Mouse (Mus musculus): ENCODE measurements at regions not wholly inside any gene's neighbourhood (a gene's known extent, or its start where the extent isn't known, plus 50 kb on each side); places are given as distances from the start of the nearest gene placed in this dataset.

DNA sequence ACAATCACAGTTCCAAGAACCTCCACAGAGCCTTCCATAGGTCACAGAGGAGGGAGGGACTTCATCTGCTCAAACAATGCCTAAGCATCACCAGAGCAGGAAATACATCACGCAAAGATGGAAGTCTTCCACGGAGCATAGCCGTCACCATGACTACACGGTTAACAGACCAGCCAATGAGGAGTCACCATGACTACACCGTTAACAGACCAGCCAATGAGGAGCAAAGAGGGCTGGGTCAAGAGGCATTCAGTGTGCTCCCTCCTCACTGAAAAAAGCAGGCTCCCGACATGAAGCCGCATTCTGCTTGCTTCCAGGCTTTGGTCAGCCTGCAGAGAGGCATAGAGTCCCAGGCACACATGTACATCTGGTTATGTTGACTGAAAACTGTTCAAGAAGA lies 128.5 kb downstream of the Mis18a start:
- Histone ChIP-seq H3K9ac (no peak overlapping the region), H3K27ac (no peak overlapping the region), H3K9me3 (peaks cover 3% of the 10 kb centered on the region; the same call in 1 of the 2 replicates), H3K4me3 (no peak overlapping the region), H3K27me3 (replicated peaks) (no peaks in the 10 kb centered on the region), H3K4me1 (no peaks in the 10 kb centered on the region), H3K36me3 (replicated peaks) (no peaks in the 10 kb centered on the region), H3K4me2 (no peak overlapping the region)
- no peak for ATAC-seq (replicated peaks)
- 79% methylated on average over 7 of the region's 7 CpGs for WGBS

DNA sequence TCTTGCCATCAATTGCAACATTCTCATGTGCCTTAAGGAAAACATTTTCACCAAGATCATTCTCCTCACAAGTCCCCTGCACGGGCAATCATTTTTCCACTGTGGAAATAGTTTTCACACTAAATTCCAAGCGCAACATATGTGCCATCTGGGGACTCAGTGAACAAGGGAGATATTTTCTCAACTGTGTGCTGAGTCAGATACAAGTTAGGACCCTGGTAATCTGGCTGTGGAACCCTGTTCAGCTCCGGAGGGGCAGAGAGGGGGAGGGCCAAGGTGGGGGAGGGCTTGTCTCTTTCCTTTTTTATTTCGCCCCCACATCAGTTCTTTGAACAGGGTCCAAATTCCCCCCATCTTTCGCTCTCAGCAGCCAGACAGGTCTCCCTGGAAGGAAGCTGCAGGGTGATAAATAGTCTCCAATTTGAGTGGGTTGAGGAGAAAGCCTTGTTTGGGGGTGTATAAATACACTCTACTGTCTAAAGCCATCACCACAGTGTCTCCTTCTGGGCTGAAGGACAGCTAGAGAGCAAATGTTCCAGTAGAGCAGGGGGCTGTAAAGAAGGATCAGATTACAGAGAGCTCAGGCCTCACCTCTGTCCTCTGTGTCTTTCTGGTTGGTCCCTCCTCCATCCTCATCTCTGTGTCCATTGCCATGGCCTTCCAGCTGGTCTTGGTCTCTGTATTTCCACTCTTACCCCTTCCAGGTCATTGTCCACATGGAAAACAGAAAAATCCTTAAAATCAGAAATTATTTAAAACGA lies 134.3 kb downstream of the Mis18a start:
- Histone ChIP-seq H3K4me1 (no peaks in the 10 kb centered on the region), H3K27me3 (replicated peaks) (no peaks in the 10 kb centered on the region), H3K4me3 (no peak overlapping the region), H3K9me3 (0 out of 2 replicates have a peak, but pooled peaks cover 3% of the 10 kb centered on the region), H3K27ac (no peak overlapping the region), H3K9ac (no peak overlapping the region), H3K36me3 (replicated peaks) (no peaks in the 10 kb centered on the region), H3K4me2 (no peak overlapping the region)
- WGBS: 89% methylated on average over 6 of the region's 6 CpGs
- ATAC-seq (replicated peaks): no peak

GRCm38 (mm10) chr16:90585171-90585570 lies 142.0 kb downstream of the Mis18a start:
- no peak for ATAC-seq (replicated peaks)
- Histone ChIP-seq H3K4me3 (no peak overlapping the region), H3K4me1 (no peaks in the 10 kb centered on the region), H3K27ac (no peak overlapping the region), H3K9me3 (0 out of 2 replicates have a peak, but pooled peaks cover 3% of the 10 kb centered on the region), H3K36me3 (replicated peaks) (no peaks in the 10 kb centered on the region; the same call in 1 of the 2 replicates), H3K4me2 (no peak overlapping the region), H3K27me3 (replicated peaks) (no peaks in the 10 kb centered on the region), H3K9ac (no peak overlapping the region)
- WGBS: 84% methylated on average over 7 of the region's 7 CpGs

DNA sequence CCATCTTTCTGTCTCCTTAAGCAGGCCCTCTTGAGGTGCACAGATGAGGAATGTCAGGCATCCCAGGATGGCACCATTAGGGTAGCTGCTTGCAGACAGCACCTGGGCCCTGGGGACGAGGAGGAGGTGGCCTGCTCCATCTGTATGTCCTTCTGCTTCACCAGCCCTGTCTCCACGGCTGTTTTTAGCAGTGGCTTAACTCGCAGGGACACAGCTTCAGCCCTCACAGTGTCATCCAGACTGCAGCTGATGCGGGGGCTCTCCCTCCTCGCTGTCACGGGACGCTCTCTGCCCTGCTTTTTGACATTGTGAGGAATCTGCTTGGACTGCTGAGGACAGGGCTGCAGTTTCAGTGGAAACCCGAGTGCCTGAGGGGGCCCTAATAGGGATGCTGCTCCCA lies 146.8 kb downstream of the Mis18a start:
- H3K4me2 ChIP-seq: no peak overlapping the region
- WGBS: 71% methylated on average over 8 of the region's 8 CpGs
- no peak overlapping the region for H3K27ac ChIP-seq
- no peak overlapping the region for H3K4me3 ChIP-seq
- H3K27me3 ChIP-seq (replicated peaks): no peaks in the 10 kb centered on the region
- no peak for ATAC-seq (replicated peaks)
- no peaks in the 10 kb centered on the region for H3K9me3 ChIP-seq
- no peaks in the 10 kb centered on the region for H3K4me1 ChIP-seq
- H3K9ac ChIP-seq: no peak overlapping the region
- H3K36me3 ChIP-seq (replicated peaks): no peaks in the 10 kb centered on the region

- Histone ChIP-seq H3K4me2 (no peak overlapping the region), H3K27me3 (replicated peaks) (no peaks in the 10 kb centered on the region), H3K4me3 (no peak overlapping the region), H3K27ac (no peak overlapping the region), H3K9me3 (no peaks in the 10 kb centered on the region), H3K9ac (no peak overlapping the region), H3K36me3 (replicated peaks) (no peaks in the 10 kb centered on the region), H3K4me1 (no peaks in the 10 kb centered on the region)
- no peak for ATAC-seq (replicated peaks)
Measured at GRCm38 (mm10) chr16:90571107-90571506, 156.1 kb downstream of the Mis18a start.

DNA sequence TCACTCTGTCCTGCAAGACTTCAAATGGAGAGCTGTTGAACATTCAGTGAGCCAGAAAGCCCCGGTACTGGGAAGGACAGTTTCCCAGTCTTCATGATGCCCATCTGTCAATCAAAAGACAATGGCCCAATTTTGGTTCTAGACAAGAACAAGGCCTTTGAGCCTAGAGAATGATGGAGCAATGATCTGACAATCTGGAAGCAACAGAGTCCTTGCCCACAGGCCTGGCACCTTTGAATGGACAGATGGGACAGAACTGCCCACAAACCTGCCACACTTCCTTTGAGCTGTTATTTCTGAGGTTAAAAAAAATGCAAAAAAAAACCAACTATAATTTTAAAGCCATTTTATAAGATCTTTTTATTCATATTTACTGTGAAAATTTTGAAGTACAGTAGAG lies 157.4 kb downstream of the Mis18a start:
- ATAC-seq (replicated peaks): no peak
- H3K4me2 ChIP-seq: no peak overlapping the region
- H3K36me3 ChIP-seq (replicated peaks): no peaks in the 10 kb centered on the region
- no peaks in the 10 kb centered on the region for H3K27me3 ChIP-seq (replicated peaks)
- 83% methylated on average over 1 of the region's 1 CpGs for WGBS
- H3K9ac ChIP-seq: no peak overlapping the region
- H3K4me3 ChIP-seq: no peak overlapping the region
- no peak overlapping the region for H3K27ac ChIP-seq
- no peaks in the 10 kb centered on the region for H3K9me3 ChIP-seq
- no peaks in the 10 kb centered on the region for H3K4me1 ChIP-seq

GRCm38 (mm10) chr16:90565182-90565581 lies 162.0 kb downstream of the Mis18a start:
- 70% methylated on average over 2 of the region's 2 CpGs for WGBS
- no peak overlapping the region for H3K9ac ChIP-seq
- H3K36me3 ChIP-seq (replicated peaks): no peaks in the 10 kb centered on the region
- no peak overlapping the region for H3K4me3 ChIP-seq
- H3K4me2 ChIP-seq: no peak overlapping the region
- ATAC-seq (replicated peaks): no peak
- no peaks in the 10 kb centered on the region for H3K27me3 ChIP-seq (replicated peaks)
- no peak overlapping the region for H3K27ac ChIP-seq
- no peaks in the 10 kb centered on the region for H3K4me1 ChIP-seq
- no peaks in the 10 kb centered on the region for H3K9me3 ChIP-seq

GRCm38 (mm10) chr16:90553120-90553519 lies 167.3 kb downstream of the Hunk start:
- no peak for ATAC-seq (replicated peaks)
- Histone ChIP-seq H3K36me3 (replicated peaks) (no peaks in the 10 kb centered on the region), H3K4me1 (no peaks in the 10 kb centered on the region), H3K9me3 (no peaks in the 10 kb centered on the region), H3K9ac (no peak overlapping the region), H3K4me3 (no peak overlapping the region), H3K27me3 (replicated peaks) (no peaks in the 10 kb centered on the region), H3K27ac (no peak overlapping the region), H3K4me2 (no peak overlapping the region)
- WGBS: 84% methylated on average over 7 of the region's 7 CpGs

- Histone ChIP-seq H3K27ac (no peak overlapping the region), H3K36me3 (replicated peaks) (no peaks in the 10 kb centered on the region), H3K4me2 (no peak overlapping the region), H3K4me1 (no peaks in the 10 kb centered on the region), H3K27me3 (replicated peaks) (no peaks in the 10 kb centered on the region), H3K4me3 (no peak overlapping the region), H3K9me3 (no peaks in the 10 kb centered on the region), H3K9ac (no peak overlapping the region)
- no peak for ATAC-seq (replicated peaks)
- 82% methylated on average over 3 of the region's 3 CpGs for WGBS
Measured at GRCm38 (mm10) chr16:90551041-90551440, 165.2 kb downstream of the Hunk start.

DNA sequence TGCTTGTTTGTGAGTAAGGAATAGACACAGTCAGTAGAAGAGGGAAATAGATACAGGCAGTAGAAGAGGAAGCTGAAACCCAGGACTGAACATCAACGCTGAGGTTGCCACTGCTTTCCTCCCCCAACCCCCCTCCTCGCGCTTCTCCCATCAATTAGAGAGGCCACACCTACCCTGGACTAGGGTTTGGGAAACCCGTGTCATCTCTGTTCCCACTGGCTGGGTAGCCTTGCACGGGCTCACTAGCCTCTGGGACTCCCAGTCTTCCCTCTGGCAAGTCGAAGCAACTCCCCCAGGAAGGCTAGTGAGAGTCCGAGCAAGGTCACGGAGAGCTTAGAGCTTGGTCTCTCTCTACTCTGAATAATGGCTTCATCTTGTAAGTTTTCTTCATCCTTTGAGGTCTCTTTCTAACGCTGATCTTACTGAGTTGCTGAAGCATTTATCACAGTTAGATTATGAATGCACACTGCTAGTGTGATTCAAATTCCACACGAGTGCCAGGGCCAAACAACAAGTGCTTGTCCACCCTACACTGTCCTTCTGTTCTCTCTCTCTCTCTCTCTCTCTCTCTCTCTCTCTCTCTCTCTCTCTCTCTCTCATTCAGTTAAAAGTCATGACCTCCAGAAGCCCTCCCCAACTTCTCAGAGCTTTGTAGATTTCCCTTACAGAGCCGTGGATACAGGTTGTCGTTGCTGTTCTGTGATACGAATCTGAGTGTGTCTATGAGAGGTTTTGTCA lies 164.4 kb downstream of the Hunk start:
- H3K27ac ChIP-seq: no peak overlapping the region
- no peak overlapping the region for H3K4me3 ChIP-seq
- H3K9ac ChIP-seq: no peak overlapping the region
- 74% methylated on average over 13 of the region's 13 CpGs for WGBS
- ATAC-seq (replicated peaks): no peak
- H3K4me1 ChIP-seq: no peaks in the 10 kb centered on the region
- no peaks in the 10 kb centered on the region for H3K36me3 ChIP-seq (replicated peaks)
- H3K27me3 ChIP-seq (replicated peaks): no peaks in the 10 kb centered on the region
- no peak overlapping the region for H3K4me2 ChIP-seq
- no peaks in the 10 kb centered on the region for H3K9me3 ChIP-seq
